Mouse (Mus musculus) lung, adult 2 months (tissue): ENCODE measurements at regions not wholly inside any gene's neighbourhood (a gene's known extent, or its start where the extent isn't known, plus 50 kb on each side); places are given as distances from the start of the nearest gene placed in this dataset.

ENCODE experiments used
- CTCF ChIP-seq: fragments of 200-500 bp; IDR thresholded peaks from 2 replicates; pipeline ENCODE4 v1.5.1; 2011; ENCODE audit warnings: mild to moderate bottlenecking, low read length, control low read depth; ENCODE audit not compliant: insufficient read depth
- POLR2A ChIP-seq: fragments of 200-500 bp; IDR thresholded peaks from 2 replicates; pipeline ENCODE4 v1.6.1; 2011; ENCODE audit warnings: low read depth, mild to moderate bottlenecking, control low read depth, low read length, borderline replicate concordance; ENCODE audit errors: extremely low read depth

GRCm38 (mm10) chr6:117032042-117032746 lies 136.1 kb upstream of the Cxcl12 start:
- TF ChIP-seq CTCF (no peak), POLR2A (no peak)
